Mouse (Mus musculus): ENCODE measurements around the gene Sprtn. TPM values are rescaled to one million over a fixed set of nuclear protein-coding genes. Genes with fewer than 3 reads are reported as not detected.

Gene Sprtn
- polyA plus RNA-seq, 1 experiment from 2014 or later = 9.0 TPM

GRCm38 (mm10) chr8:124930086-124930485, 32.4 kb downstream of the Sprtn start:
- Histone ChIP-seq H3K9ac (ENCODE audit: low read depth, low read length) (no peak overlapping the region), H3K36me3 (ENCODE audit: control insufficient read depth, insufficient read depth, low read length) (no peaks in the 10 kb centered on the region), H3K4me2 (ENCODE audit: low read length) (no peak overlapping the region), H3K27ac (ENCODE audit: low read length) (no peak overlapping the region), H3K27me3 (ENCODE audit: control insufficient read depth, insufficient read depth, low read depth, low read length) (no peaks in the 10 kb centered on the region), H3K4me1 (ENCODE audit: control insufficient read depth, insufficient read depth, low read length) (no peaks in the 10 kb centered on the region), H3K9me3 (replicated peaks; ENCODE audit: control insufficient read depth, low read length, poor library complexity, severe bottlenecking) (no peaks in the 10 kb centered on the region), H3K4me3 (ENCODE audit: low read depth, low read length) (no peak overlapping the region)
- 95% methylated on average over 13 of the region's 13 CpGs for WGBS
- no peak for ATAC-seq

- no peak overlapping the region for H3K4me2 ChIP-seq (ENCODE audit: low read length)
- no peaks in the 10 kb centered on the region for H3K36me3 ChIP-seq (ENCODE audit: control insufficient read depth, insufficient read depth, low read length)
- H3K4me1 ChIP-seq (ENCODE audit: control insufficient read depth, insufficient read depth, low read length) = no peaks in the 10 kb centered on the region
- H3K9ac ChIP-seq (ENCODE audit: low read depth, low read length) = no peak overlapping the region
- no peak overlapping the region for H3K4me3 ChIP-seq (ENCODE audit: low read depth, low read length)
- no peak overlapping the region for H3K27ac ChIP-seq (ENCODE audit: low read length)
- 83% methylated on average over 4 of the region's 4 CpGs for WGBS
- H3K27me3 ChIP-seq (ENCODE audit: control insufficient read depth, insufficient read depth, low read depth, low read length) = no peaks in the 10 kb centered on the region
- no peaks in the 10 kb centered on the region for H3K9me3 ChIP-seq (replicated peaks; ENCODE audit: control insufficient read depth, low read length, poor library complexity, severe bottlenecking)
- ATAC-seq = no peak
Measured at GRCm38 (mm10) chr8:124930649-124931048, 33.0 kb downstream of the Sprtn start.

GRCm38 (mm10) chr8:124932435-124932834, 34.7 kb downstream of the Sprtn start:
- Histone ChIP-seq H3K4me2 (ENCODE audit: low read length) (no peak overlapping the region), H3K27me3 (ENCODE audit: control insufficient read depth, insufficient read depth, low read depth, low read length) (no peaks in the 10 kb centered on the region), H3K27ac (ENCODE audit: low read length) (no peak overlapping the region), H3K9me3 (replicated peaks; ENCODE audit: control insufficient read depth, low read length, poor library complexity, severe bottlenecking) (no peaks in the 10 kb centered on the region), H3K9ac (ENCODE audit: low read depth, low read length) (no peak overlapping the region), H3K4me3 (ENCODE audit: low read depth, low read length) (no peak overlapping the region), H3K4me1 (ENCODE audit: control insufficient read depth, insufficient read depth, low read length) (no peaks in the 10 kb centered on the region), H3K36me3 (ENCODE audit: control insufficient read depth, insufficient read depth, low read length) (no peaks in the 10 kb centered on the region)
- ATAC-seq = no peak
- WGBS = 85% methylated on average over 3 of the region's 3 CpGs

- Histone ChIP-seq H3K4me3 (ENCODE audit: low read depth, low read length) (no peak overlapping the region), H3K27ac (ENCODE audit: low read length) (no peak overlapping the region), H3K36me3 (ENCODE audit: control insufficient read depth, insufficient read depth, low read length) (peaks cover 4% of the 10 kb centered on the region; the same call in 1 of the 2 replicates), H3K4me1 (ENCODE audit: control insufficient read depth, insufficient read depth, low read length) (no peaks in the 10 kb centered on the region), H3K9ac (ENCODE audit: low read depth, low read length) (no peak overlapping the region), H3K9me3 (replicated peaks; ENCODE audit: control insufficient read depth, low read length, poor library complexity, severe bottlenecking) (no peaks in the 10 kb centered on the region), H3K4me2 (ENCODE audit: low read length) (no peak overlapping the region), H3K27me3 (ENCODE audit: control insufficient read depth, insufficient read depth, low read depth, low read length) (no peaks in the 10 kb centered on the region)
- no peak for ATAC-seq
- WGBS = 82% methylated on average over 5 of the region's 5 CpGs
Measured at GRCm38 (mm10) chr8:124935116-124935515, 37.4 kb downstream of the Sprtn start.

- no peaks in the 10 kb centered on the region for H3K4me1 ChIP-seq (ENCODE audit: control insufficient read depth, insufficient read depth, low read length)
- WGBS = 95% methylated on average over 10 of the region's 10 CpGs
- H3K36me3 ChIP-seq (ENCODE audit: control insufficient read depth, insufficient read depth, low read length) = peaks cover 4% of the 10 kb centered on the region; the same call in 1 of the 2 replicates
Measured at GRCm38 (mm10) chr8:124936699-124937098, 39.0 kb downstream of the Sprtn start.

GRCm38 (mm10) chr8:124937293-124937692, 39.6 kb downstream of the Sprtn start:
- no peak overlapping the region for H3K4me3 ChIP-seq (ENCODE audit: low read depth, low read length)
- no peaks in the 10 kb centered on the region for H3K4me1 ChIP-seq (ENCODE audit: control insufficient read depth, insufficient read depth, low read length)
- no peaks in the 10 kb centered on the region for H3K9me3 ChIP-seq (replicated peaks; ENCODE audit: control insufficient read depth, low read length, poor library complexity, severe bottlenecking)
- no peak for ATAC-seq
- H3K9ac ChIP-seq (ENCODE audit: low read depth, low read length) = no peak overlapping the region
- H3K36me3 ChIP-seq (ENCODE audit: control insufficient read depth, insufficient read depth, low read length) = peaks cover 4% of the 10 kb centered on the region; the same call in 1 of the 2 replicates
- H3K27me3 ChIP-seq (ENCODE audit: control insufficient read depth, insufficient read depth, low read depth, low read length) = no peaks in the 10 kb centered on the region
- no peak overlapping the region for H3K4me2 ChIP-seq (ENCODE audit: low read length)
- WGBS = 93% methylated on average over 4 of the region's 4 CpGs
- H3K27ac ChIP-seq (ENCODE audit: low read length) = no peak overlapping the region

More at GRCm38 (mm10) chr8:124936699-124937098, 39.0 kb downstream of the Sprtn start:
- Histone ChIP-seq H3K27ac (ENCODE audit: low read length) (no peak overlapping the region), H3K27me3 (ENCODE audit: control insufficient read depth, insufficient read depth, low read depth, low read length) (no peaks in the 10 kb centered on the region), H3K9ac (ENCODE audit: low read depth, low read length) (no peak overlapping the region), H3K9me3 (replicated peaks; ENCODE audit: control insufficient read depth, low read length, poor library complexity, severe bottlenecking) (no peaks in the 10 kb centered on the region), H3K4me2 (ENCODE audit: low read length) (no peak overlapping the region), H3K4me3 (ENCODE audit: low read depth, low read length) (no peak overlapping the region)
- ATAC-seq = no peak

- H3K36me3 ChIP-seq (ENCODE audit: control insufficient read depth, insufficient read depth, low read length) = peaks cover 3% of the 10 kb centered on the region; the same call in 1 of the 2 replicates
- 77% methylated on average over 6 of the region's 6 CpGs for WGBS
- no peak overlapping the region for H3K4me2 ChIP-seq (ENCODE audit: low read length)
- H3K4me3 ChIP-seq (ENCODE audit: low read depth, low read length) = no peak overlapping the region
- no peaks in the 10 kb centered on the region for H3K9me3 ChIP-seq (replicated peaks; ENCODE audit: control insufficient read depth, low read length, poor library complexity, severe bottlenecking)
- H3K27me3 ChIP-seq (ENCODE audit: control insufficient read depth, insufficient read depth, low read depth, low read length) = no peaks in the 10 kb centered on the region
- no peak overlapping the region for H3K27ac ChIP-seq (ENCODE audit: low read length)
- peaks cover 31% of the 10 kb centered on the region for H3K4me1 ChIP-seq (ENCODE audit: control insufficient read depth, insufficient read depth, low read length)
- no peak for ATAC-seq
- H3K9ac ChIP-seq (ENCODE audit: low read depth, low read length) = no peak overlapping the region
Measured at GRCm38 (mm10) chr8:124943801-124944200, 46.1 kb downstream of the Sprtn start.

- 59% methylated on average over 7 of the region's 7 CpGs for WGBS
- no peak overlapping the region for H3K4me2 ChIP-seq (ENCODE audit: low read length)
- H3K27me3 ChIP-seq (ENCODE audit: control insufficient read depth, insufficient read depth, low read depth, low read length) = no peaks in the 10 kb centered on the region
- H3K27ac ChIP-seq (ENCODE audit: low read length) = no peak overlapping the region
- H3K4me3 ChIP-seq (ENCODE audit: low read depth, low read length) = no peak overlapping the region
- no peak overlapping the region for H3K9ac ChIP-seq (ENCODE audit: low read depth, low read length)
- peaks cover 31% of the 10 kb centered on the region for H3K4me1 ChIP-seq (ENCODE audit: control insufficient read depth, insufficient read depth, low read length)
- no peaks in the 10 kb centered on the region for H3K9me3 ChIP-seq (replicated peaks; ENCODE audit: control insufficient read depth, low read length, poor library complexity, severe bottlenecking)
- ATAC-seq = no peak
- H3K36me3 ChIP-seq (ENCODE audit: control insufficient read depth, insufficient read depth, low read length) = no peaks in the 10 kb centered on the region
Measured at GRCm38 (mm10) chr8:124944406-124944805, 46.7 kb downstream of the Sprtn start.

GRCm38 (mm10) chr8:124947865-124948732, 50.4 kb downstream of the Sprtn start:
- WGBS = under 1% methylated on average over 57 of the region's 67 CpGs
- no peaks in the 10 kb centered on the region for H3K36me3 ChIP-seq (ENCODE audit: control insufficient read depth, insufficient read depth, low read length)

More at GRCm38 (mm10) chr8:124947865-124948732, 50.4 kb downstream of the Sprtn start:
- Histone ChIP-seq H3K4me1 (ENCODE audit: control insufficient read depth, insufficient read depth, low read length) (peaks cover 39% of the 10 kb centered on the region), H3K27me3 (ENCODE audit: control insufficient read depth, insufficient read depth, low read depth, low read length) (no peaks in the 10 kb centered on the region), H3K9me3 (replicated peaks; ENCODE audit: control insufficient read depth, low read length, poor library complexity, severe bottlenecking) (no peaks in the 10 kb centered on the region), H3K27ac (ENCODE audit: low read length) (peak overlapping the region; percentile 98), H3K9ac (ENCODE audit: low read depth, low read length) (peak overlapping the region; percentile 93), H3K4me2 (ENCODE audit: low read length) (peak overlapping the region; percentile 96), H3K4me3 (ENCODE audit: low read depth, low read length) (peak overlapping the region; percentile 88)
- ATAC-seq = peak; percentile 49
